Mouse (Mus musculus) midbrain, postnatal 0 days (tissue): ENCODE results near the gene Cacng8. TPM values are rescaled to one million over a fixed set of nuclear protein-coding genes. Genes with fewer than 3 reads are reported as not detected.

Source experiments
- ATAC-seq: fragments of 200-750 bp; cut with Nextera tagmentation; 2 replicates; pipeline ENCODE4 v1.8.0; 2017; ENCODE audit warnings: moderate number of reproducible peaks, mild to moderate bottlenecking, moderate TSS enrichment, moderate library complexity; ENCODE audit not compliant: low FRiP score
- DNase-seq: peaks from one replicate; pipeline ENCODE4 v3.0.0-alpha.2; 2015; ENCODE audit warnings: low spot score
- H3K27ac ChIP-seq: fragments of 300-500 bp; sonication (generic); 2 replicates; pipeline ENCODE4 v1.5.1; 2014; ENCODE audit warnings: low read depth, mild to moderate bottlenecking, low read length, mixed read lengths
- H3K27me3 ChIP-seq: fragments of 300-500 bp; sonication (generic); 2 replicates; pipeline ENCODE4 v1.6.1; 2014; ENCODE audit warnings: low read length, control low read depth, mixed read lengths; ENCODE audit not compliant: insufficient read depth
- H3K36me3 ChIP-seq: fragments of 300-500 bp; sonication (generic); 2 replicates; pipeline ENCODE4 v1.6.1; 2014; ENCODE audit warnings: low read length, control low read depth, mixed read lengths; ENCODE audit not compliant: insufficient read depth
- H3K4me1 ChIP-seq: fragments of 300-500 bp; sonication (generic); 2 replicates; pipeline ENCODE4 v1.6.1; 2014; ENCODE audit warnings: mild to moderate bottlenecking, control low read depth, antibody characterized with exemption, low read length, mixed read lengths; ENCODE audit not compliant: insufficient read depth
- H3K4me2 ChIP-seq: fragments of 300-500 bp; sonication (generic); 2 replicates; pipeline ENCODE4 v1.6.1; 2014; ENCODE audit warnings: low read depth, mild to moderate bottlenecking, low read length, mixed read lengths; ENCODE audit not compliant: poor library complexity, severe bottlenecking
- H3K4me3 ChIP-seq: fragments of 300-500 bp; sonication (generic); 2 replicates; pipeline ENCODE4 v1.5.1; 2014; ENCODE audit warnings: low read depth, mild to moderate bottlenecking, low read length, moderate library complexity
- H3K9ac ChIP-seq: fragments of 300-500 bp; sonication (generic); replicated peaks from 2 replicates; pipeline ENCODE4 v1.6.1; 2014; ENCODE audit warnings: mild to moderate bottlenecking, low read length, moderate library complexity, mixed read lengths; ENCODE audit not compliant: poor library complexity, severe bottlenecking
- H3K9me3 ChIP-seq: fragments of 300-500 bp; sonication (generic); 2 replicates; pipeline ENCODE4 v1.6.1; 2016; ENCODE audit warnings: low read length, control low read depth
- CTCF ChIP-seq: IDR thresholded peaks from 2 replicates; pipeline ENCODE4 v1.5.1; 2016; ENCODE audit warnings: antibody characterized with exemption, mild to moderate bottlenecking
- WGBS: fragments of 180-500 bp; shearing (Covaris S2); extraction: QIAGEN DNeasy Blood & Tissue Kit; methylation state at CpG from one replicate; pipeline ENCODE4 v1.1.7; 2014; 5-methylcytosine and 5-hydroxymethylcytosine counted together
- polyA plus RNA-seq: library from polyadenylated mRNA; unstranded; fragments of >200 nt; fragmentation: Nextera tagmentation; extraction: Ambion mirVana; gene quantifications from 2 replicates; pipeline ENCODE4 v1.2.1, GENCODE M21; 2015
- total RNA-seq: library from RNA; depleted of rRNA; stranded (reverse); fragments of >200 nt; gene quantifications from 2 replicates; pipeline ENCODE4 v1.2.3, GENCODE M21; 2014

The Cacng8 gene
- total and polyA plus RNA-seq, 2 experiments from 2014 or later, result 21.4 to 59.0 TPM

DNA sequence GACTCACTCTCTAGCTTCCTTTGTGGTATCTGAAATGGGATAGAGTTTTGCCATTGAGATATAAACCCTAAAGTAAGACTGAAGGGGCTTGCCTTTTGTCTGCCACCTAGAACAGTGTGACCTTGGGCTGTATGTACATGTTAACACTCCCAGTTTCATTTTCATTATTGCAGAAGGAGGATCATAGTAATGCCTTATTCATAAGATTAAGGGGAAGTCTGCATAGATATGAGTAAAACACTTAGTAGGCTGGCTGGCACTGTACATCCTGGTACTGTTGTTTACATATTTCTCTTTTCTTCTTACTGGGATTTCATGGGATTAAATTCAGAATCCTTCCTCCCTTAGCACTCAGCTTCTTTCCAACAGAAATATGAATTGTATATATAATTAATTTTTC, 9.5 kb downstream of the Cacng8 start:
- Histone ChIP-seq H3K4me3 (no peak overlapping the region), H3K9ac (no peak overlapping the region), H3K4me1 (peaks cover 4% of the 10 kb centered on the region; the same call in 1 of the 2 replicates), H3K9me3 (no peaks in the 10 kb centered on the region), H3K36me3 (peaks cover 2% of the 10 kb centered on the region; the same call in 1 of the 2 replicates), H3K27ac (no peak overlapping the region), H3K27me3 (no peaks in the 10 kb centered on the region), H3K4me2 (no peak overlapping the region)
- DNase-seq (no peak), ATAC-seq (no peak)
- TF ChIP-seq CTCF, result no peak

DNA sequence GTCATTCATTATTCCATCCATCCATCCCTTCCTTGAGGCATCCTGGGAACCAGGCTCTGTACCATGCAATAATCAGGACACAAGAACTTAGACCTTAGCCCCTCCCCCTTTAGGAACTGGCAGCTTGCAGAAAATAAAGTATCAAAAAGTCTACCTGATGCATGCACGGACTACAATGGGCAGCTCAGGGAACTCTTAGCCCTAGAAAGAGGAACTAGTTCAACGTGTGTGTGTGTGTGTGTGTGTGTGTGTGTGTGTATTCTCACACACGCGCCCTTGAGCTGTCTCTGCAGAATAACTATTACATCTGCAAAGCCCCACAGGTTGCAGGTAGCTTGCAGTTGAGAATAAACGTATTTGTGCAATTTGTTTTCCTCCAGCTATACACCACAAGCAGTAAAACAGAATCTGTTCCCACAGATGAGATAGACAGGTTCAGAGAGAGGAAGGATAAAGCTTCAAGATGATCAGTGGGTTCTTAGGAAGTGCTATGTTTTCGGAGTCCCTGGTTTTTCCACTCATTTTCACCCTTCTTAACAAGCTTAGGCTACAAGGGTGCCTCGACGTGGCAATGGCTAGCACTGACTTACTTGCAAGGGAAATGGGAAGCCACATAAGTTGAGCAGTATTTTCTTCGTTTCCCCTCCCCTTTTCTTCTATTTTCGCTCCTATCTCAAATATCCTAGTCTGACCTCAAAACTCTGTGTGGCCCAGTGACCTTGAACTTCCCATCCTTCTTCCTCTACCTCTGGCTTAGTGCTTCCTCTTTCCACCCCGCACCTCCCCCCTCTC, 19.4 kb downstream of the Cacng8 start:
- Histone ChIP-seq H3K9ac (no peak overlapping the region), H3K9me3 (no peaks in the 10 kb centered on the region), H3K36me3 (0 out of 2 replicates have a peak, but pooled peaks cover 3% of the 10 kb centered on the region), H3K27me3 (peaks cover 13% of the 10 kb centered on the region; the same call in 1 of the 2 replicates), H3K4me3 (no peak overlapping the region), H3K4me2 (no peak overlapping the region), H3K27ac (no peak overlapping the region), H3K4me1 (peaks cover 6% of the 10 kb centered on the region; the same call in 1 of the 2 replicates)
- no peak for ATAC-seq
- no peak for DNase-seq
- no peak for TF ChIP-seq CTCF
- 69% methylated on average over 11 of the region's 11 CpGs for WGBS

DNA sequence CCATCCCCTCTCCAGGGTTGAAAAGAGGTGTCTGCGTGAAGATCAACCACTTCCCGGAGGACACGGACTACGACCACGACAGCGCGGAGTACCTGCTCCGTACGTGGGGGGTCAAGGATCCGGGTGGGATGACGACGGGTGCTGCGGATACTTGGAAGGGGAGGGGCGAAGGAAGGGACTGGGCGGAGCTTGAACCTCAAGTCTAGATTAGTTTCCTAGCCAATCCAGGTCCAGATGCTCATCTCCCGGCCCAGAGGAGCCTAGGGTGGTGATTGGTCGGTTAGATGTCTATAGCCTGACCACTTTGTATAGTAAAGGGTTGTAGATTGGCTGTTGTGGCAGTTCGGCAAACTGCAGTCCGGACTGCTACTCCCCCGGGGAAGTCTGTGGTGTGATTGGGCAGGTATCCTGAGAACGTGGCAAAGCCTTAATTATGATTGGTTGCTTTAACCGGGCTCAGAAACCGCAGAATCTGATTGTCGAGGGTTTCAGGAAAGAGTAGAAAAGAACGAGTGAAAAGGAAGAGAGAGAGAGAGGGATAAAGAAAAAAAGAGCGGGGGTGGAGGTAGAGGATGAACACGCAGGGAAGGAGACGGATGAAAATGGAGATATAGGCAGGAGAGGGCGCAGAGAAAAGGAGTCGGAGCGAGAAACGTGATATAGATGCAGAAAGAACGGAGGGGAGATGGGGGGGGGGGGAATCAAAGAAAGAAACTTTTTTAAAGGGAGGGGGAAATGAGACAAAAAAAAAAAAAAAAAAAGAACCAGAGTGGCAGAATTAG, 20.9 kb downstream of the Cacng8 start:
- H3K36me3 ChIP-seq, result 0 out of 2 replicates have a peak, but pooled peaks cover 3% of the 10 kb centered on the region
- no peaks in the 10 kb centered on the region for H3K9me3 ChIP-seq
- peaks cover 6% of the 10 kb centered on the region; the same call in 1 of the 2 replicates for H3K4me1 ChIP-seq
- peak overlapping the region; percentile 35 for H3K4me3 ChIP-seq
- DNase-seq, result peak; percentile 94
- no peak for TF ChIP-seq CTCF
- 0 out of 2 replicates have a peak overlapping the region, but pooled peaks have one; percentile 15 for H3K9ac ChIP-seq
- H3K4me2 ChIP-seq, result peak overlapping the region; percentile 88
- under 1% methylated on average over 33 of the region's 33 CpGs for WGBS
- peaks cover 13% of the 10 kb centered on the region; the same call in 1 of the 2 replicates for H3K27me3 ChIP-seq
- no peak overlapping the region for H3K27ac ChIP-seq
- ATAC-seq, result peak; percentile 89

DNA sequence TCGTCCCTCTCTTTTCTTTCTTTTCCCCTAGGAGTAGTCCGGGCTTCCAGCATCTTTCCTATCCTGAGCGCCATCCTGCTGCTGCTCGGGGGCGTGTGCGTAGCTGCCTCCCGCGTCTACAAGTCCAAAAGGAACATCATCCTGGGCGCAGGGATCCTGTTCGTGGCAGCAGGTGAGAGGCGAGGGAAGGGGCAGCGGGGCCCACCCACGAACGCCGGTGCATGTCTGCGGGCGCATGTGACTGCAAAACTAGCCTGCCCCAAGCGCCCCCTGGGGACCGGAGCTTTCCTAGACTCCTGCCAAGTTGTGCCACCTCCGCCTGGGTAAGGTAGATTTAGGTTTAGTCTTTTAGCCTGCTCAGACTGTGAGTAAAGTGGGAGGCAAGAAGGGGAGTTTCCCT, 21.6 kb downstream of the Cacng8 start:
- H3K36me3 ChIP-seq, result 0 out of 2 replicates have a peak, but pooled peaks cover 3% of the 10 kb centered on the region
- ATAC-seq (no peak), DNase-seq (peak; percentile 43)
- peaks cover 6% of the 10 kb centered on the region; the same call in 1 of the 2 replicates for H3K4me1 ChIP-seq
- H3K4me3 ChIP-seq, result peak overlapping the region; percentile 35
- H3K27ac ChIP-seq, result no peak overlapping the region
- no peaks in the 10 kb centered on the region for H3K9me3 ChIP-seq
- peak overlapping the region; percentile 36 for H3K9ac ChIP-seq
- 2% methylated on average over 20 of the region's 20 CpGs for WGBS
- H3K4me2 ChIP-seq, result peak overlapping the region; percentile 88
- H3K27me3 ChIP-seq, result peaks cover 13% of the 10 kb centered on the region; the same call in 1 of the 2 replicates
- TF ChIP-seq CTCF, result peak; percentile 50

DNA sequence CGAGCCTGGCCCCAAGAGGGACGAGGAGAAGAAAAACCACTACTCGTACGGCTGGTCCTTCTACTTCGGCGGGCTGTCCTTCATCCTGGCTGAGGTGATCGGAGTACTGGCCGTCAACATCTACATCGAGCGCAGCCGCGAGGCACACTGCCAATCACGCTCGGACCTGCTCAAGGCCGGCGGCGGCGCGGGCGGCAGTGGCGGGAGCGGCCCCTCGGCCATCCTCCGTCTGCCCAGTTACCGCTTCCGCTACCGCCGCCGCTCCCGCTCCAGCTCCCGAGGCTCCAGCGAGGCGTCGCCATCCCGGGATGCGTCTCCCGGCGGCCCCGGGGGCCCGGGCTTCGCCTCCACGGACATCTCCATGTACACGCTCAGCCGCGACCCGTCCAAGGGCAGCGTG, 24.4 kb downstream of the Cacng8 start:
- Histone ChIP-seq H3K27ac (no peak overlapping the region), H3K4me3 (peak overlapping the region; percentile 59), H3K4me1 (peaks cover 6% of the 10 kb centered on the region; the same call in 1 of the 2 replicates), H3K36me3 (no peaks in the 10 kb centered on the region), H3K9me3 (no peaks in the 10 kb centered on the region), H3K9ac (peak overlapping the region; percentile 67), H3K4me2 (peak overlapping the region; percentile 98), H3K27me3 (peaks cover 13% of the 10 kb centered on the region; the same call in 1 of the 2 replicates)
- WGBS, result under 1% methylated on average over 42 of the region's 47 CpGs
- DNase-seq, result peak; percentile 57
- no peak for TF ChIP-seq CTCF
- peak; percentile 11; the same call in 1 of the 2 replicates for ATAC-seq
